Mouse (Mus musculus) myocyte (in vitro differentiated cells): ENCODE data around the gene Pld3. TPM values are rescaled to one million over a fixed set of nuclear protein-coding genes. Genes with fewer than 3 reads are reported as not detected.

Experiments used
- H3K27me3 ChIP-seq: one replicate; pipeline ENCODE4 v1.6.1; 2011; ENCODE audit not compliant: control insufficient read depth, insufficient read depth, insufficient read length
- H3K36me3 ChIP-seq: one replicate; pipeline ENCODE4 v1.6.1; 2011; ENCODE audit not compliant: control insufficient read depth, insufficient read depth
- H3K4me2 ChIP-seq: one replicate; pipeline ENCODE4 v1.6.1; 2011; ENCODE audit warnings: low read depth, control low read depth
- H3K4me3 ChIP-seq: one replicate; pipeline ENCODE4 v1.5.1; 2011; ENCODE audit warnings: mild to moderate bottlenecking, control low read depth, moderate library complexity
- H3K79me2 ChIP-seq: one replicate; pipeline ENCODE4 v1.6.1; 2011; ENCODE audit not compliant: control insufficient read depth, insufficient read depth
- H3ac ChIP-seq: one replicate; pipeline ENCODE4 v1.6.1; 2011; ENCODE audit not compliant: control insufficient read depth, insufficient read length
- CEBPB ChIP-seq: IDR thresholded peaks from 2 replicates; pipeline ENCODE4 v1.6.1; 2011; ENCODE audit warnings: mild to moderate bottlenecking, moderate library complexity; ENCODE audit not compliant: poor library complexity, insufficient read depth, severe bottlenecking
- E2F4 ChIP-seq: IDR thresholded peaks from one replicate; pipeline ENCODE4 v1.6.1; 2011; ENCODE audit warnings: mild to moderate bottlenecking, control low read depth, moderate library complexity; ENCODE audit not compliant: insufficient read depth
- MAX ChIP-seq: IDR thresholded peaks from one replicate; pipeline ENCODE4 v1.6.1; 2011; ENCODE audit warnings: low read depth, mild to moderate bottlenecking, control low read depth
- MYOD1 ChIP-seq, 3 experiments: IDR thresholded peaks; one replicate each; pipeline ENCODE4 v1.6.1; 2011; ENCODE audit warnings: control low read depth in 2 of 3, low read depth in 2 of 3, mild to moderate bottlenecking in 2 of 3, moderate library complexity in 1 of 3; ENCODE audit not compliant: insufficient read length in 2 of 3, control insufficient read depth in 1 of 3
- MYOG ChIP-seq, 3 experiments: IDR thresholded peaks; one replicate each; pipeline ENCODE4 v1.6.1; 2011; ENCODE audit warnings: control low read depth in 2 of 3, low read depth in 2 of 3, mild to moderate bottlenecking in 2 of 3; ENCODE audit not compliant: insufficient read length in 2 of 3, control insufficient read depth in 1 of 3, insufficient read depth in 1 of 3
- POLR2A ChIP-seq: IDR thresholded peaks from one replicate; pipeline ENCODE4 v1.6.1; 2011; ENCODE audit warnings: low read depth, mild to moderate bottlenecking, control low read depth, moderate library complexity; ENCODE audit not compliant: insufficient read length
- POLR2AphosphoS2 ChIP-seq: IDR thresholded peaks from one replicate; pipeline ENCODE4 v1.6.1; 2011; ENCODE audit warnings: low read depth, control low read depth; ENCODE audit not compliant: insufficient read length
- REST ChIP-seq: IDR thresholded peaks from one replicate; pipeline ENCODE4 v1.6.1; 2011; ENCODE audit warnings: mild to moderate bottlenecking, control low read depth, moderate library complexity; ENCODE audit not compliant: insufficient read depth, insufficient read length
- SRF ChIP-seq: IDR thresholded peaks from one replicate; pipeline ENCODE4 v1.6.1; 2011; ENCODE audit warnings: low read depth; ENCODE audit not compliant: control insufficient read depth, insufficient read length
- TCF12 ChIP-seq: IDR thresholded peaks from one replicate; pipeline ENCODE4 v1.6.1; 2011; ENCODE audit warnings: mild to moderate bottlenecking, control low read depth; ENCODE audit not compliant: poor library complexity, insufficient read depth, severe bottlenecking
- TCF3 ChIP-seq: IDR thresholded peaks from one replicate; pipeline ENCODE4 v1.6.1; 2011; ENCODE audit warnings: low read depth, control low read depth; ENCODE audit not compliant: insufficient read length
- USF1 ChIP-seq: IDR thresholded peaks from one replicate; pipeline ENCODE4 v1.6.1; 2011; ENCODE audit warnings: low read depth, mild to moderate bottlenecking, control low read depth, moderate library complexity
- polyA plus RNA-seq: library from polyadenylated mRNA; unstranded; fragments of >200 nt; fragmentation: generic; extraction: Trizol; gene quantifications from one replicate; pipeline ENCODE4 v1.2.1, GENCODE M21; 2012; ENCODE audit warnings: missing spikeins

Gene Pld3
- polyA plus RNA-seq, 1 experiment, result 132 TPM

DNA sequence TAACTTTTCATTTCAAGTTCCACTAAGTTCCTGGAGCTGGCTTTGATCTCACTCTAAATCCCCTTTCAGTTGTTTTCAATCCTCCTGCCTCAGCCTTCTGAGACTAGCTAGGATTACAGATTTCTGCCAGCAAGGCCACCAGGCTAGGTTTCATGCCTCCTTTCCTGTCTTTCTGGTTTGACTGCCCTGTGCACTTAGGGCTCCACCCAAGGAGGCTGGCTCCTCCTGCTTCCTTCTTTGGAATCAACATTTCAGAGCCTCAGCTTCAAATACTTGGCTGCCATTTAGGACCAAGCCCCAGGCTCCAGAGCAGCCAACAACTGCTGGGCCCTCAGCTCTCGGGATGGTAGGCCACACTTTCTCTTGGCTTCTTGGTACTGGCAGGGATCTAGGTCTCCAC is 32.4 kb downstream of the Pld3 start:
- Histone ChIP-seq H3K36me3 (no peaks in the 10 kb centered on the region), H3K4me3 (no peak overlapping the region), H3K4me2 (no peak overlapping the region), H3ac (no peak overlapping the region), H3K27me3 (no peaks in the 10 kb centered on the region), H3K79me2 (no peaks in the 10 kb centered on the region)
- no peak for TF ChIP-seq REST
- no peak for TF ChIP-seq POLR2AphosphoS2
- TF ChIP-seq MYOD1 (IDR thresholded peaks at IDR 0.05; ENCODE audit: control insufficient read depth in 1 of 3, insufficient read length in 2 of 3, low read depth in 2 of 3), result no peak
- TF ChIP-seq SRF, result no peak
- no peak for TF ChIP-seq TCF3
- no peak for TF ChIP-seq E2F4
- TF ChIP-seq MYOG (IDR thresholded peaks at IDR 0.05; ENCODE audit: control insufficient read depth in 1 of 3, insufficient read depth in 1 of 3, insufficient read length in 2 of 3, low read depth in 2 of 3), result no peak
- no peak for TF ChIP-seq MAX
- no peak for TF ChIP-seq USF1
- TF ChIP-seq CEBPB, result no peak
- TF ChIP-seq TCF12, result no peak
- TF ChIP-seq POLR2A, result no peak

GRCm38 (mm10) chr7:27520104-27520503 is 32.9 kb downstream of the Pld3 start:
- TF ChIP-seq POLR2AphosphoS2 (no peak), USF1 (no peak), E2F4 (no peak), TCF12 (no peak), MAX (no peak), SRF (no peak), MYOG (IDR thresholded peaks at IDR 0.05; ENCODE audit: control insufficient read depth in 1 of 3, insufficient read depth in 1 of 3, insufficient read length in 2 of 3, low read depth in 2 of 3) (no peak), POLR2A (no peak), REST (no peak), TCF3 (no peak), CEBPB (no peak), MYOD1 (IDR thresholded peaks at IDR 0.05; ENCODE audit: control insufficient read depth in 1 of 3, insufficient read length in 2 of 3, low read depth in 2 of 3) (no peak)
- Histone ChIP-seq H3K27me3 (no peaks in the 10 kb centered on the region), H3K4me2 (no peak overlapping the region), H3K36me3 (no peaks in the 10 kb centered on the region), H3ac (no peak overlapping the region), H3K4me3 (no peak overlapping the region), H3K79me2 (no peaks in the 10 kb centered on the region)

GRCm38 (mm10) chr7:27518314-27518713 is 34.7 kb downstream of the Pld3 start:
- Histone ChIP-seq H3K27me3 (no peaks in the 10 kb centered on the region), H3ac (no peak overlapping the region)

GRCm38 (mm10) chr7:27514961-27515360 is 38.1 kb downstream of the Pld3 start:
- peaks cover 5% of the 10 kb centered on the region for H3K79me2 ChIP-seq
- TF ChIP-seq TCF3, result no peak
- TF ChIP-seq E2F4, result no peak
- TF ChIP-seq TCF12, result no peak
- no peak for TF ChIP-seq SRF
- TF ChIP-seq POLR2A, result no peak
- no peak for TF ChIP-seq CEBPB
- TF ChIP-seq POLR2AphosphoS2, result no peak
- no peak for TF ChIP-seq REST
- no peak for TF ChIP-seq MYOD1 (IDR thresholded peaks at IDR 0.05; ENCODE audit: control insufficient read depth in 1 of 3, insufficient read length in 2 of 3, low read depth in 2 of 3)
- no peak for TF ChIP-seq USF1
- TF ChIP-seq MAX, result no peak
- TF ChIP-seq MYOG (IDR thresholded peaks at IDR 0.05; ENCODE audit: control insufficient read depth in 1 of 3, insufficient read depth in 1 of 3, insufficient read length in 2 of 3, low read depth in 2 of 3), result no peak
- H3K36me3 ChIP-seq, result no peaks in the 10 kb centered on the region
- no peaks in the 10 kb centered on the region for H3K27me3 ChIP-seq
- no peak overlapping the region for H3K4me3 ChIP-seq
- no peak overlapping the region for H3K4me2 ChIP-seq
- no peak overlapping the region for H3ac ChIP-seq

More at GRCm38 (mm10) chr7:27518314-27518713, 34.7 kb downstream of the Pld3 start:
- H3K4me3 ChIP-seq, result no peak overlapping the region
- TF ChIP-seq MYOD1 (IDR thresholded peaks at IDR 0.05; ENCODE audit: control insufficient read depth in 1 of 3, insufficient read length in 2 of 3, low read depth in 2 of 3), result no peak
- TF ChIP-seq POLR2A, result no peak
- TF ChIP-seq MYOG (IDR thresholded peaks at IDR 0.05; ENCODE audit: control insufficient read depth in 1 of 3, insufficient read depth in 1 of 3, insufficient read length in 2 of 3, low read depth in 2 of 3), result no peak
- no peak for TF ChIP-seq REST
- TF ChIP-seq POLR2AphosphoS2, result no peak
- TF ChIP-seq SRF, result no peak
- no peak for TF ChIP-seq USF1
- TF ChIP-seq MAX, result no peak
- TF ChIP-seq E2F4, result no peak
- no peak for TF ChIP-seq TCF12
- TF ChIP-seq CEBPB, result no peak
- TF ChIP-seq TCF3, result no peak
- H3K4me2 ChIP-seq, result no peak overlapping the region
- no peaks in the 10 kb centered on the region for H3K79me2 ChIP-seq
- H3K36me3 ChIP-seq, result no peaks in the 10 kb centered on the region

- Histone ChIP-seq H3K27me3 (no peaks in the 10 kb centered on the region), H3K4me2 (no peak overlapping the region), H3K36me3 (no peaks in the 10 kb centered on the region), H3K4me3 (no peak overlapping the region), H3ac (no peak overlapping the region), H3K79me2 (peaks cover 5% of the 10 kb centered on the region)
- TF ChIP-seq SRF (no peak), MYOD1 (IDR thresholded peaks at IDR 0.05; ENCODE audit: control insufficient read depth in 1 of 3, insufficient read length in 2 of 3, low read depth in 2 of 3) (no peak), POLR2A (no peak), MYOG (IDR thresholded peaks at IDR 0.05; ENCODE audit: control insufficient read depth in 1 of 3, insufficient read depth in 1 of 3, insufficient read length in 2 of 3, low read depth in 2 of 3) (no peak), REST (no peak), TCF3 (no peak), MAX (no peak), CEBPB (no peak), POLR2AphosphoS2 (no peak), USF1 (no peak), TCF12 (no peak), E2F4 (no peak)
These were observed 42.2 kb downstream of the Pld3 start for GRCm38 (mm10) chr7:27510809-27511208.
